Mouse (Mus musculus): ENCODE data around the gene Irf6. TPM values are rescaled to one million over a fixed set of nuclear protein-coding genes. Genes with fewer than 3 reads are reported as not detected.

The Irf6 gene
- polyA plus RNA-seq, 1 experiment from 2014 or later: 8.2 TPM

GRCm38 (mm10) chr1:193142517-193143062 lies 10.3 kb upstream of the Irf6 start:
- H3K4me3 ChIP-seq (ENCODE audit: low read depth, low read length): no peak overlapping the region
- DNase-seq (ENCODE audit: low spot score) (no peak), ATAC-seq (ENCODE audit: insufficient number of reproducible peaks, low FRiP score, low TSS enrichment, low read depth) (no peak)
- no peaks in the 10 kb centered on the region for H3K4me1 ChIP-seq (ENCODE audit: control insufficient read depth, insufficient read depth, low read length)
- H3K4me2 ChIP-seq (ENCODE audit: low read depth, severe bottlenecking): no peak overlapping the region
- H3K27ac ChIP-seq (replicated peaks; ENCODE audit: low read depth, low read length): no peak overlapping the region
- H3K9ac ChIP-seq (ENCODE audit: low read length): no peak overlapping the region
- H3K27me3 ChIP-seq (ENCODE audit: control insufficient read depth, insufficient read depth, low read length): no peaks in the 10 kb centered on the region
- H3K36me3 ChIP-seq (ENCODE audit: control insufficient read depth, insufficient read depth, low read length): no peaks in the 10 kb centered on the region
- 86% methylated on average over 8 of the region's 8 CpGs for WGBS
- H3K9me3 ChIP-seq (ENCODE audit: control insufficient read depth, low read length): no peaks in the 10 kb centered on the region

- H3K36me3 ChIP-seq (ENCODE audit: control insufficient read depth, insufficient read depth, low read length): no peaks in the 10 kb centered on the region
- no peak overlapping the region for H3K9ac ChIP-seq (ENCODE audit: low read length)
These were observed 8.4 kb upstream of the Irf6 start for GRCm38 (mm10) chr1:193144516-193144915.

GRCm38 (mm10) chr1:193145101-193145500 lies 7.8 kb upstream of the Irf6 start:
- Histone ChIP-seq H3K9ac (ENCODE audit: low read length) (no peak overlapping the region), H3K27me3 (ENCODE audit: control insufficient read depth, insufficient read depth, low read length) (no peaks in the 10 kb centered on the region), H3K4me3 (ENCODE audit: low read depth, low read length) (no peak overlapping the region), H3K4me1 (ENCODE audit: control insufficient read depth, insufficient read depth, low read length) (no peaks in the 10 kb centered on the region), H3K4me2 (ENCODE audit: low read depth, severe bottlenecking) (no peak overlapping the region), H3K27ac (replicated peaks; ENCODE audit: low read depth, low read length) (no peak overlapping the region), H3K9me3 (ENCODE audit: control insufficient read depth, low read length) (no peaks in the 10 kb centered on the region), H3K36me3 (ENCODE audit: control insufficient read depth, insufficient read depth, low read length) (no peaks in the 10 kb centered on the region)
- DNase-seq (ENCODE audit: low spot score) (no peak), ATAC-seq (ENCODE audit: insufficient number of reproducible peaks, low FRiP score, low TSS enrichment, low read depth) (no peak)
- 70% methylated on average over 4 of the region's 4 CpGs for WGBS

More at GRCm38 (mm10) chr1:193144516-193144915, 8.4 kb upstream of the Irf6 start:
- Histone ChIP-seq H3K27ac (replicated peaks; ENCODE audit: low read depth, low read length) (no peak overlapping the region), H3K4me1 (ENCODE audit: control insufficient read depth, insufficient read depth, low read length) (no peaks in the 10 kb centered on the region), H3K4me2 (ENCODE audit: low read depth, severe bottlenecking) (no peak overlapping the region), H3K4me3 (ENCODE audit: low read depth, low read length) (no peak overlapping the region), H3K27me3 (ENCODE audit: control insufficient read depth, insufficient read depth, low read length) (no peaks in the 10 kb centered on the region), H3K9me3 (ENCODE audit: control insufficient read depth, low read length) (no peaks in the 10 kb centered on the region)
- WGBS: 85% methylated on average over 6 of the region's 6 CpGs
- DNase-seq (ENCODE audit: low spot score): no peak
- no peak for ATAC-seq (ENCODE audit: insufficient number of reproducible peaks, low FRiP score, low TSS enrichment, low read depth)

DNA sequence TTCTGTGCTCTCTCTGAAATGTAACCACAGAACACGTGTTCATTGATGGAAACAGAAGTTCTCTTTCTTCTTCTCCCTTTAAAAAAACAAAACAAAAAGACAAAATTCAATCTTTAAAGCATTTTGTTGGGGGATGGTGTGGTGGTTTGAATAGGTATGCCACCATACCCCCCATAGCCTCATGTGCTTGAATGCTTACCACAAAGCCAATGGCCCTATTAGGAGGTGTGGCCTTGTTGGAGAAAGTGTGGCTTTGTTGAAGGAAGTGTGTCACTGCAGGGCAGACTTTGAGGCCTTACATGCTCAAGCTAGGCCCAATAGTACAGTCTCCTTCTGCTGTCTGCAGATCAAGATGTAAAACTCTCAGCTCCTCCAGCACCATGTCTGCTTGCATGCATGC lies 6.5 kb upstream of the Irf6 start:
- DNase-seq (ENCODE audit: low spot score) (no peak), ATAC-seq (ENCODE audit: insufficient number of reproducible peaks, low FRiP score, low TSS enrichment, low read depth) (no peak)
- Histone ChIP-seq H3K4me2 (ENCODE audit: low read depth, severe bottlenecking) (no peak overlapping the region), H3K36me3 (ENCODE audit: control insufficient read depth, insufficient read depth, low read length) (no peaks in the 10 kb centered on the region), H3K4me3 (ENCODE audit: low read depth, low read length) (no peak overlapping the region), H3K9me3 (ENCODE audit: control insufficient read depth, low read length) (no peaks in the 10 kb centered on the region), H3K4me1 (ENCODE audit: control insufficient read depth, insufficient read depth, low read length) (no peaks in the 10 kb centered on the region), H3K9ac (ENCODE audit: low read length) (no peak overlapping the region), H3K27ac (replicated peaks; ENCODE audit: low read depth, low read length) (no peak overlapping the region), H3K27me3 (ENCODE audit: control insufficient read depth, insufficient read depth, low read length) (no peaks in the 10 kb centered on the region)
- WGBS: 86% methylated on average over 1 of the region's 1 CpGs

DNA sequence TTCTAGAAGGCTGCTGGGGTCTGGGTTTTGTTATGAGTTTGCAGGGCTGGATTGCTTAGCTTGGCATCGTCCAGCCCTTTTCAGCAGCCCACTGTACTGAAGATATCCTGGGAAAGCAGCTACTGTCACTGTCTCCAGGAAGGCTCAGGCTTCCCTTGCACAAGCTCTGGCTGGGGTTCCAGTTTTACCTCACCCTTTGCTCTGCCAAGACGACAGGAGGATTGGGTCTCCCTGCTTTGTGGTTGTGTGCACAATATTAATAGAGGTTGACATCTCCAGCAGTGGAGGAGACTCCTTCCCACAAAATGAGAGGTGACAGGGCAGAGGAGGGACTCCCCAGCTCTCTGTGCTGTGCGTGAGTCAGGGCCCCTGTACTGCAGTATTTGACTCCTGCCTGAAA lies 3.7 kb upstream of the Irf6 start:
- no peak overlapping the region for H3K27ac ChIP-seq (replicated peaks; ENCODE audit: low read depth, low read length)
- no peak overlapping the region for H3K4me2 ChIP-seq (ENCODE audit: low read depth, severe bottlenecking)
- no peak overlapping the region for H3K9ac ChIP-seq (ENCODE audit: low read length)
- no peaks in the 10 kb centered on the region for H3K9me3 ChIP-seq (ENCODE audit: control insufficient read depth, low read length)
- no peak overlapping the region for H3K4me3 ChIP-seq (ENCODE audit: low read depth, low read length)
- DNase-seq (ENCODE audit: low spot score): no peak
- ATAC-seq (ENCODE audit: insufficient number of reproducible peaks, low FRiP score, low TSS enrichment, low read depth): no peak
- H3K4me1 ChIP-seq (ENCODE audit: control insufficient read depth, insufficient read depth, low read length): no peaks in the 10 kb centered on the region
- H3K27me3 ChIP-seq (ENCODE audit: control insufficient read depth, insufficient read depth, low read length): peaks cover 23% of the 10 kb centered on the region
- H3K36me3 ChIP-seq (ENCODE audit: control insufficient read depth, insufficient read depth, low read length): no peaks in the 10 kb centered on the region
- 77% methylated on average over 3 of the region's 3 CpGs for WGBS

GRCm38 (mm10) chr1:193151134-193151533 lies 1.8 kb upstream of the Irf6 start:
- Histone ChIP-seq H3K4me2 (ENCODE audit: low read depth, severe bottlenecking) (no peak overlapping the region), H3K4me1 (ENCODE audit: control insufficient read depth, insufficient read depth, low read length) (no peaks in the 10 kb centered on the region), H3K27me3 (ENCODE audit: control insufficient read depth, insufficient read depth, low read length) (peaks cover 27% of the 10 kb centered on the region), H3K36me3 (ENCODE audit: control insufficient read depth, insufficient read depth, low read length) (no peaks in the 10 kb centered on the region), H3K9ac (ENCODE audit: low read length) (no peak overlapping the region), H3K4me3 (ENCODE audit: low read depth, low read length) (no peak overlapping the region), H3K9me3 (ENCODE audit: control insufficient read depth, low read length) (no peaks in the 10 kb centered on the region), H3K27ac (replicated peaks; ENCODE audit: low read depth, low read length) (no peak overlapping the region)
- WGBS: 55% methylated on average over 7 of the region's 7 CpGs
- DNase-seq (ENCODE audit: low spot score) (no peak), ATAC-seq (ENCODE audit: insufficient number of reproducible peaks, low FRiP score, low TSS enrichment, low read depth) (no peak)

DNA sequence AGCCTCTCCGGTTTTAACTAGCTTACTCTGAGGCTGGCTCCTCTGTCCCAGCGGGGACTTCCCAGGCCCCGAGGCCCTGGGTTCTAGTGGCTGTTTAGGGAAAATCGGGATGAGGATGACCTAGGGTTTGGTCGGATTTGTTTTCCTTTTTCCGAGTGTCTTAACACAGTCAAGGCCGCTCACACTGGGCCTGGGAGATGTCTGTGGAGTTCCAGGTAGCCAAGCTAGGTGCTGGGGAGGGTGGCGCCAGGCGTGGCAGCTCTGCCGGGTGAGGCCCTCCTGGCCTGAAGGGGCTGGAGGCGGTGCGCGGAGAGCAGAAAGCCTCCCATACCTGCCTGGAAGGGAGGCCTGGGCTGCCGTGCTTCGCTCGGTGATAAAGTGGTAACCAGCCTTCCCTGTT lies 650 bp downstream of the Irf6 start:
- no peak overlapping the region for H3K27ac ChIP-seq (replicated peaks; ENCODE audit: low read depth, low read length)
- peak overlapping the region; percentile 28; the same call in 1 of the 2 replicates for H3K4me3 ChIP-seq (ENCODE audit: low read depth, low read length)
- 15% methylated on average over 16 of the region's 16 CpGs for WGBS
- DNase-seq (ENCODE audit: low spot score): no peak
- no peaks in the 10 kb centered on the region for H3K9me3 ChIP-seq (ENCODE audit: control insufficient read depth, low read length)
- no peak for ATAC-seq (ENCODE audit: insufficient number of reproducible peaks, low FRiP score, low TSS enrichment, low read depth)
- H3K27me3 ChIP-seq (ENCODE audit: control insufficient read depth, insufficient read depth, low read length): peaks cover 27% of the 10 kb centered on the region
- no peaks in the 10 kb centered on the region for H3K4me1 ChIP-seq (ENCODE audit: control insufficient read depth, insufficient read depth, low read length)
- no peaks in the 10 kb centered on the region for H3K36me3 ChIP-seq (ENCODE audit: control insufficient read depth, insufficient read depth, low read length)
- H3K9ac ChIP-seq (ENCODE audit: low read length): no peak overlapping the region
- peak overlapping the region; percentile 60 for H3K4me2 ChIP-seq (ENCODE audit: low read depth, severe bottlenecking)

DNA sequence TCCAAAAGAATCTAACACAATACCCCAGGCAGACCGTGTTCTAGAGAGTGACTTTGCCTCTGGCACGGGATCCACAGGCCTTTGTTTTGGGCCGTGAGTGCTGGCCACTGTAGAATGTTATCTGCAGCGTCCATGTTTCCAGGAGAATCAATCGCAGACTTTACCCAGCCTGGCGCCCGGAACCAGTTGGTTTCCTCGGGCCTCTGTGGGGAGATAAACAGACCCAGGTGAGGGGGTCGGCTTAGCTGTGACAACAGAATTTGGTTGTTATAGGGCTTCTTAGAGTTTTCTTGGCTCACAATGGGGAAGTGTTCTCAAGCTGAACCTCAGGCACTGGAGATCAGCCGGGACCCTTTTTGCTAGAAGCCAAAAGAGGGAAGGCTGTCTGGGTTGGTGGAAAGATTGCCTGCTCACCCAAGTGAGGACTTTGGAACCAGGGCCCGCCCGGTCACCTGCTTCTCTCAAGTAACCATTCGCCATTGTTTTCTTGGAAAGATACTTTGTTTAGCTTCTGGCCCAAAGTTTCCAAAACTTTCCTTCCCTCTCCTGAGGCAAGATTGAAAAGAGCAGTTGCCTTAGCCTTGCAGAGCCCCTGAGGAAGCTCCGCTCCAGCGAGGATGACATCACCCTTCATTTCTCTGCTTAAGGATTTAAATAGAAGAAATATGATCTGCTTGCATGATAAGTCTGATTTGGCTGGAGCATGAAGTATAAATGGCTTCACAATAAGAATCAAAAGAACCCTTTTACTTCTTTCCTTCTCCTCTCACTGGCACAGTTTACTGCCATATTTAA lies 3.6 kb downstream of the Irf6 start:
- no peaks in the 10 kb centered on the region for H3K36me3 ChIP-seq (ENCODE audit: control insufficient read depth, insufficient read depth, low read length)
- ATAC-seq (ENCODE audit: insufficient number of reproducible peaks, low FRiP score, low TSS enrichment, low read depth): no peak
- no peak overlapping the region for H3K4me3 ChIP-seq (ENCODE audit: low read depth, low read length)
- H3K27ac ChIP-seq (replicated peaks; ENCODE audit: low read depth, low read length): no peak overlapping the region
- H3K4me2 ChIP-seq (ENCODE audit: low read depth, severe bottlenecking): no peak overlapping the region
- H3K27me3 ChIP-seq (ENCODE audit: control insufficient read depth, insufficient read depth, low read length): peaks cover 27% of the 10 kb centered on the region
- no peak overlapping the region for H3K9ac ChIP-seq (ENCODE audit: low read length)
- H3K9me3 ChIP-seq (ENCODE audit: control insufficient read depth, low read length): no peaks in the 10 kb centered on the region
- DNase-seq (ENCODE audit: low spot score): no peak
- 82% methylated on average over 15 of the region's 15 CpGs for WGBS
- no peaks in the 10 kb centered on the region; the same call in 1 of the 2 replicates for H3K4me1 ChIP-seq (ENCODE audit: control insufficient read depth, insufficient read depth, low read length)
